In the genomic region with DNA sequence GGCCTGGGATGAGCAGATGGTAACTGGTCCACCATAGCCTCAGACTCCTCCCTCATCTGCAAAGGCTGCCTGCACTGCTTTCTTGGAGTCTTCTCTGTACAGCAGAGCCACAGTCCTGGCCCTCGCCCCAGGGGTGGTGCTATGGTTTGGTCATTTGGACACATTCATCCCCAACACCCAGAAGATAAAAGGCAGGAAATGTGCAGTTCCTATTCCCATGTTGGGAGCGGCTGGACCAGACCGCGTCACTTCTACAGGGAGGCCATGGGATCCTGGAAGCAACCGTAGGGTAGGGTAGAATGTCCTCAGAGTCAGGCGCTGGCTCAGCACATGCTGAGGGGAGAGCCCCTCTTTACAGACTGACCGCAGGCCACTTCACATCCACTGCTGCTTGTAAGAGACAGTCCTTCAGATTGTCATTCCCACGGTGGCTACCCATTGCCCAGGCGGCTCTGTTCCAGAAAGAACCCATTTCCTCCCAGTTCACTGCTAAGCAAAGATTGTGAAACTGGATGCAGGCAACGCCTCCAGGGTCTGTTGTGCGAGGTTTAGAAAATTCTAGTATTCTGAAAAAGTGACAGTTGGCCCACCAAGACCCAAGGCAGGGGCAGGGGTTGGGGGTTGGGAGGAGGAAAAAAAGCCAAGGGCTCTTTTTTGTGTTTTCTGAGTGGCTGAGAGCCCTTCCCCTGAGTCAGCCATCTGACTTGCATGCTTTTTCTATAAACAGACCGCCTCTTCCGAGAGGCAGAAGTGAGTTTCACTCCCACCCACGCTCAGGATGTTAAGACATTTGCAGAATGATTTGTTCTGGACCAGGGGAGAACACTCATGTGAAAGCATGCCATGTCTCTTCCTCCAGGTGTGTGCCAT, we compare ENCODE assay signal across 7 mouse cellular contexts. TPM values are rescaled to one million over a fixed set of nuclear protein-coding genes. Genes with fewer than 3 reads are reported as not detected.
A peak's percentile ranks its signal among the peaks of the same experiment; 100 is the strongest.
DNase-seq lines count a peak whose midpoint lies in the region; ATAC-seq lines count a peak whose summit lies in the region.

No protein-coding gene starts in this region.

- no peak overlapping the region for H3K4me2 ChIP-seq in stomach, embryonic 14.5 days (replicated peaks; ENCODE audit: low read depth, low read length)
- no peak overlapping the region for H3K4me2 ChIP-seq in hindbrain, embryonic 11.5 days (replicated peaks; ENCODE audit: low read depth, low read length)
- no peak overlapping the region for H3K4me2 ChIP-seq in forebrain, embryonic 12.5 days

- no peaks in the 10 kb centered on the region for H3K27me3 ChIP-seq in stomach, embryonic 14.5 days (ENCODE audit: control insufficient read depth, insufficient read depth, low read length)
- no peaks in the 10 kb centered on the region for H3K27me3 ChIP-seq in hindbrain, embryonic 11.5 days (ENCODE audit: control insufficient read depth, insufficient read depth, low read length)
- H3K27me3 ChIP-seq in forebrain, embryonic 12.5 days, result 0 out of 2 replicates have a peak, but pooled peaks cover 12% of the 10 kb centered on the region

- no peak for ATAC-seq in stomach, embryonic 14.5 days (ENCODE audit: insufficient number of reproducible peaks, insufficient read depth, low FRiP score, low read depth)
- ATAC-seq in hindbrain, embryonic 11.5 days (ENCODE audit: low FRiP score), result no peak
- no peak for ATAC-seq in forebrain, embryonic 12.5 days (ENCODE audit: low FRiP score)

- 61% methylated on average over 14 of the region's 14 CpGs for WGBS in stomach, embryonic 14.5 days
- 83% methylated on average over 14 of the region's 14 CpGs for WGBS in hindbrain, embryonic 11.5 days
- 83% methylated on average over 14 of the region's 14 CpGs for WGBS in forebrain, embryonic 12.5 days

- H3K9me3 ChIP-seq in stomach, embryonic 14.5 days (ENCODE audit: control insufficient read depth, low read depth, low read length), result no peaks in the 10 kb centered on the region
- no peaks in the 10 kb centered on the region for H3K9me3 ChIP-seq in hindbrain, embryonic 11.5 days (ENCODE audit: control insufficient read depth, low read length)
- no peaks in the 10 kb centered on the region for H3K9me3 ChIP-seq in forebrain, embryonic 12.5 days

- H3K36me3 ChIP-seq in stomach, embryonic 14.5 days (ENCODE audit: control insufficient read depth, insufficient read depth, low read length), result no peaks in the 10 kb centered on the region
- no peaks in the 10 kb centered on the region for H3K36me3 ChIP-seq in hindbrain, embryonic 11.5 days (ENCODE audit: control insufficient read depth, insufficient read depth, low read length)
- no peaks in the 10 kb centered on the region for H3K36me3 ChIP-seq in forebrain, embryonic 12.5 days (replicated peaks)

- H3K4me3 ChIP-seq in stomach, embryonic 14.5 days (ENCODE audit: low read depth, low read length), result no peak overlapping the region
- no peak overlapping the region for H3K4me3 ChIP-seq in hindbrain, embryonic 11.5 days (ENCODE audit: low read depth, low read length)
- H3K4me3 ChIP-seq in forebrain, embryonic 12.5 days (replicated peaks), result no peak overlapping the region

- H3K27ac ChIP-seq in stomach, embryonic 14.5 days (ENCODE audit: low read length), result peak overlapping the region; percentile 67
- H3K27ac ChIP-seq in hindbrain, embryonic 11.5 days (ENCODE audit: low read depth, low read length), result no peak overlapping the region
- no peak overlapping the region for H3K27ac ChIP-seq in forebrain, embryonic 12.5 days

- peak; percentile 44 to 52 for DNase-seq in adrenal gland, postnatal 36 days
- DNase-seq in frontal cortex, postnatal 10 days (ENCODE audit: low spot score in 2 of 2), result peak; percentile 40 to 66
- peak; percentile 73 to 77 for DNase-seq in heart, postnatal 36 days
- peak; percentile 53 to 64 for DNase-seq in left cerebral cortex, postnatal 10 days (ENCODE audit: extremely low spot score in 1 of 2, low spot score in 2 of 2)
- no peak for DNase-seq in hindbrain, embryonic 11.5 days (ENCODE audit: low spot score)

- intact Hi-C loops in heart, postnatal 36 days (cut with DNase I), result no loop called here
- intact Hi-C loops in left cerebral cortex, postnatal 10 days (cut with DNase I), result no loop called here

- H3K9ac ChIP-seq in stomach, embryonic 14.5 days (replicated peaks; ENCODE audit: low read depth, low read length), result no peak overlapping the region
- H3K9ac ChIP-seq in hindbrain, embryonic 11.5 days (ENCODE audit: low read depth, low read length), result no peak overlapping the region
- no peak overlapping the region for H3K9ac ChIP-seq in forebrain, embryonic 12.5 days

- H3K4me1 ChIP-seq in stomach, embryonic 14.5 days (ENCODE audit: control insufficient read depth, insufficient read depth, low read length), result peaks cover 43% of the 10 kb centered on the region
- no peaks in the 10 kb centered on the region for H3K4me1 ChIP-seq in hindbrain, embryonic 11.5 days (replicated peaks; ENCODE audit: control insufficient read depth, insufficient read depth, low read length)
- H3K4me1 ChIP-seq in forebrain, embryonic 12.5 days, result peaks cover 17% of the 10 kb centered on the region; the same call in 1 of the 2 replicates

RNA-seq across cellular contexts. Expression of gene Chrna1, which starts 12.3 kb away (rescaled TPM):
- not detected for total RNA-seq in adrenal gland, postnatal 36 days (2021)
- total RNA-seq in heart, postnatal 36 days (2021), result not detected
- under 1 TPM; 0.14 to 0.24 TPM for total RNA-seq in left cerebral cortex, postnatal 10 days (2021)
- polyA plus RNA-seq in stomach, embryonic 14.5 days (2014; fragmentation: Nextera tagmentation; extraction: Ambion mirVana), result 0.07 and 0.11 TPM in 2 replicates
- 0.51 and 0.98 TPM in 2 replicates for polyA plus RNA-seq in hindbrain, embryonic 11.5 days (2014; fragmentation: Nextera tagmentation; extraction: Ambion mirVana)
- 0.10 and 0.15 TPM in 2 replicates for polyA plus RNA-seq in forebrain, embryonic 12.5 days (2016; fragmentation: Nextera tagmentation; extraction: Ambion mirVana)
